Mouse (Mus musculus): ENCODE measurements around the gene Nup205.

Gene Nup205

DNA sequence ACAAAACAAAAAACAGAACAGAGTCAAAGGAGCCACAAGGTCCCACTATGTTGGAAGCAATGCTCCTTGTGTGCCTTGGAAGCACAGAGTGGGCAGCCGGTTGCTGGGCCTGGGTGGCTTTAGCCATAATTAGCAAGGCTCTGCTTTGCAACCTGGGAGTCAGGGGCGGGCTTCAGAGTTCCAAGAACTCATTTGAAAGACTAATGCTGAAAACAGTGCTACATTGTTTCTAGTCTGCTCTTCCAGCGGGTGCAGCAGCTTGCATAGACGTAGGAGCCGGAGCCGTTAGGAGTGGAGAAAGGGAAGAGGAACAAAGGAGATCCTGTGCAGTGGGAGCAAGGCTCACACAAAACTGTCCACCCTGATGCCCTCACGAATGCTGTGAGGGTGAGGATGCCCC lies 111.7 kb downstream of the Nup205 start:
- no peak for DNase-seq

DNA sequence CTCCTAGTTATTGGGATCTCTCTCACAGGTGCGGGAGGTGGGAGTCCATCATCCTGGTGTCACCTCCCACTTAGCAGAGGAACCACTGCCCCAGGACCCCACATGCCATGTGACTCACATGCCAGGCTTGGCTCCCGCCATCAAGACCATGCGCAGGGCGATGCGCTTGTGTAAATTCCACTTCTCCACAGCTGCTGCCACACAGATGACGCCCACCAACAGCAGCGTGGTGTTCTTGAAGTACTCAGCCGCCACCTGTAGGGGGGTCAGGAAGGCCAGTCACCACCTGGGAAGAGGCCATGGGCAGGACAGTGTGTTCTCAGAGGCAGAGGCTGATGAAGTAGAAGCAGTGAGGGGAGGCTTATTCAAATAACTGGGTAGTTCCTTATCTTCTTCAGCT lies 112.5 kb downstream of the Nup205 start:
- DNase-seq = no peak

DNA sequence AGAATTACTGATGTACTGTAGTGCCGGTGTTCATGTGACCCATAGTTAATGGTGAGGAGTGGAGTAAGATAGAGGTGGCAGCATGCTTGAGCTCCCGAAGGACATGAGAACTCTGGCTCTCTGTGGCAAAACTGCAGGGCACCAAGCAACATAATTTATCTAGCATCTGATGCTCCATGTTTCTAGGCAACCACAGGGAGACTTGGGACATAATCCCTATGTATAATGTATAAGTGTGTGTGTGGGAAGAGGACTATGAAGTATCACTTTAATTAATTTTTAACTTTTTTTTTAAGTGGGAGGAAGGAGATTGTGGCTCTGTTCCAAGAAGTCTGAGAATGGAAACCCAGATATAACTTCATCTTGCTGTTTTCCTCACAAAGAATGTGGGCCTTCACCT lies 117.7 kb downstream of the Nup205 start:
- no peak for DNase-seq

DNA sequence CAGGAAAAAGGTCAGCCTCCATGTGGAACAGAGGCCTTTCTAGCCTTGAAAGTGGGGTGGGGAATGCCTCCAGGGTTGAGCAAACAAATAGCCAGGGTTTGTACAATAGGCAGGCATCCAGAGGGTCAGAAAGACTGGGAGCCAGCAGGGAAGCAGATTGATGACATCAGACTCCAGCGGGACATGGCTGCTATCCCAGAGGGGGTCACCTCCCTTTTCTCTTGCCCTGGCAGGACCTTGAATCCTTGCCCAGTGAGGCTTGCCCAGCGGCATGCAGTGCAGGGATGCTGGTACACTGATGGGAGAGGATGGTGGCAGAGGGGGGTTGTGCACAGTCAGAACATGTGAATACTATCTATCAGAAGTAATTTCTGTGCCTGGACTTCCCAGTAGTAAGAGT lies 119.8 kb downstream of the Nup205 start:
- DNase-seq = peak; percentile 63
